Mouse (Mus musculus) ES-CJ7 (cell line): ENCODE measurements around the gene Scgb2b18.
"Not testable (repeated sequence)": the region's sequence is repeated elsewhere in the genome, so short reads cannot be mapped to it uniquely, and the experiment has no call there.

ENCODE experiments used
- DNase-seq: peaks from one replicate; pipeline ENCODE4 v3.0.0; 2011; ENCODE audit warnings: low read depth, low spot score

The Scgb2b18 gene

DNA sequence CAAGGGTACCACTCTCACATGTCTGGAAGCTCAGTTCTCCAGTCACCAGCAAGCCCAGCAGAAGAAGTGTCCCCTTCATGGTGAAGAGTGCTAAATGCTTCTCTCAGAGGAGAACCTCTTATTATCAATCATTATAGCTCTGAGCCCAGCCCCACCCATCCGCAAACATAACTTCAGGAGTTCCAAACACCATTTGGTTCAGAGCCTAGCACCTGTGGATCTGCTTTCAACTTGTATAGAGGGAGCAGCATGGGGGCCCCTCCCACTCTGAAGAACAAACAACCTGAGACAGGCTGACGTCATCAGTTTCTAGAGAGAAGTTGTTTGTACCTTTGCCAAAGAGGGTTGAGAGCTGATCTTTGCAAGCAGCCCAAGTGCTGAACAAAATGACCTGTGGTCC, at the start of gene Scgb2b18:
TSS of gene Scgb2b18 (minus strand) at position 101 of the 400 bp plus-strand sequence.
- DNase-seq, result not testable (repeated sequence)

DNA sequence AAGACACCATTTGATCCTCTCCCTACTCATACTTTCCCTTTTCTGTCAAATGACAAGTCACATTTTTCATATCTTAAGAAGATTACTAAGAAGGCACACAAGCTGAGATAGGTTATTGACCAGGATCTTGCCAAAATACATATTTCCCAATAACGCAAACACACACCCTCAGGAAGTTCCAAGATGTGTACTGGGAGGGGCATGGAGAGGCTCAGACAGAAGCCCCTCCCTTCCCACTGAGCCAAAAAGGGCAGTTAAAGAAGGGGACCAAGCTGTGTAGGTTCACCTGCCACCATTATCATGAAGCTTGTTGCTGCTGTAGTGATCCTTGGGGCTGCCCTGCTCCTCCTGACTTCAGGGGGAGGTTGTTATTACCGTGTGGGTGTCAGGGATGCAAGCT, 11.6 kb upstream of the Scgb2b18 start, which contains the start of gene Scgb1b18:
TSS of gene Scgb1b18 (plus strand) at position 301 of the 400 bp plus-strand sequence.
- not testable (repeated sequence) for DNase-seq
